Mouse (Mus musculus) gastrocnemius, postnatal 10 days (tissue): ENCODE measurements around the gene Trp53bp2. TPM values are rescaled to one million over a fixed set of nuclear protein-coding genes. Genes with fewer than 3 reads are reported as not detected.
A peak's percentile ranks its signal among the peaks of the same experiment; 100 is the strongest.

Source experiments
- DNase-seq: peaks from one replicate; pipeline ENCODE4 v3.0.0; 2021; ENCODE audit warnings: mixed read lengths
- long read RNA-seq, 2 experiments: library from polyadenylated mRNA; stranded (forward); transcript quantifications; one replicate each; pipeline ENCODE4 v2.0.0; 2021
- total RNA-seq, 2 experiments: library from RNA; stranded (reverse); gene quantifications; 2 replicates each; pipeline ENCODE4 v1.2.3; 2021

The Trp53bp2 gene
- 10 to 100 TPM; 14.2 to 14.5 TPM for total RNA-seq
- long read RNA-seq, experiment 1, full-length matches to known transcripts, result 22 of 24 reads
- long read RNA-seq, experiment 1, partial matches to known transcripts, result 1 of 24 reads
- long read RNA-seq, experiment 1, other reads (novel, unspliced or antisense), result 1 of 24 reads
- long read RNA-seq, experiment 2, full-length matches to known transcripts, result 13 of 16 reads
- long read RNA-seq, experiment 2, partial matches to known transcripts, result 2 of 16 reads
- long read RNA-seq, experiment 2, other reads (novel, unspliced or antisense), result 1 of 16 reads

DNA sequence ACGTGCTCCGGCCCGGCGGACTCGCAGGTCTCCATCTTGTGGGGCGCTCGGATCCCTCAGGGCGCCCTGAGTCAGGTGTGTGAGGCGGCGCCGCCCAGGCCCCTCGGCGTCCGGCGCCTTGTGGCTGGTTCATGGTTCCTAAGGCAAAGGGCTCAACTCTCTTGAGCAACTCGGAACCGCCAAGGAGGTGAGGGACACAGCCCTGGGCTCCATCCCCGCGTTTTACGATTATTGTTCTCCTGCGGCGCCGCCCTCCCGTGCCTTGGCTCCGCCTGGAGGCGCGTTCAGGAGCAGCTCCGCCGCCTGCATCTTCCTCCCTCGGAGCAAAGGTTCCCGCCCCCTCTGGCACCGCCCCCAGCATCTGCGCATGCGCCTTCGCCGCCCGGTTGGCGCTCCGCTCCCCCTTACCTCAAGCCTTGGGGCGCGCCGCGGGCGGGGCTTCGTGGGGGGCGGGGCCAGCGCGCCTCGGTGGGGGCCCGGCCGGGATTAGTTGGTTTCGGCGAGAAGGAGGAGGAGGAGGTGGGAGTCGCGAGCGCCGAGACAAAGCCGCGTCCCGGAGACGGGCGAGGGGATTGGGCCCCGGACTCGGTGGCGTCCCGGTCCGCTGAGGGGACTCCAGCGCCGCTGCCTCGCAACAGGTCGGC is at the start of gene Trp53bp2:
TSS of gene Trp53bp2 (plus strand) at position 489 of the 644 bp plus-strand sequence.
- peak; percentile 100 for DNase-seq

DNA sequence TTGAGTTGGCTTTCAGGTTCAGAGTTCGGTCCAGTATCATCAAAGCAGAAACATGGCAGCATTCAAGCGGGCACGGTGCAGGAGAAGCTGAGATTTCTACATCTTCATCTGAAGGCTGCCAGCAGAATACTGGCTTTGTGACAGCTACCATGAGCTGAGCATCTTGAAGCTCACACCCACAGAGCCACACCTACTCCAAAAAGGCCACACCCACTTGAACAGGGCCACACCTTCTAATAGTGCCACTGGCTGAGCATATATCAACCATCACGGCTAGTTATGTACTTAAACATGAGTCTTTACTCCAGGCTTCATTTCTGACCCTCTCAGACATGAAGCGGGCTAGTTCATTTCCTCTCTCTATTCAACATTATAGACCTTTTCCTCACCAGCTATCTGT is 46.3 kb upstream of the Trp53bp2 start:
- no peak for DNase-seq

DNA sequence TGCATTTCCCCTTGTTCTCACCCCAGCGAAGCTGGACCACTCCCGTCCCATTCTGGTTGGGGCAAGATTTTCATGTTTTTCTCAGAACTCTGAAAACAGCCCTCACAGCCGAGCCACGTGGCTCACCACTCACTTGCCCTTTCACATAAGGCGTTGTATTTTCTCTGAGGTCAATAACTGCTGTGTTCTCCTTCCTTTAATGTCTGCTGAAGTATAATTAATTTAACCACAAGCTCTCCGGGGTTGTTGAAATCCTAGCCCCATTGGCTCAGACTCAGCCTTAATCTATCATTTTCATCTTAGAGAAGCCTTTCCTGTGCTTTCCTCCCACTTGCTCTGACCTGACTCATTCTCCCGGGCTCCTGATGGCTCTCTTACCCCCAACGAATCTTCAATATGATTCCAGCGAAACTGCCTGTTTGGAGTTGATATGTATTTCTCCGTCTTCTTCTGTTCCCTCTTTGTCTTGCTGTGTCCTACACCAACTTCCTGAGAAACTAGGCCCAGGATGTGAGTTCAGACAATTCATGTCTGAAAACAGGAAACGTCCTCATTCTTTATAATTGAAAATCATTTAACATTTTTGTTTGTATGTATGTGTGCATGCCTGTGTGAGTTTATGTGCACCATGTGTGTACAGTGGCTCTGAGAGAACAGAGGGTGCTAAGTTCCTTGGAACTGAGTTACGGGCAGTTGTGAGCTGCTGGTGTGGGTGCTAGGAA is 45.1 kb upstream of the Trp53bp2 start:
- no peak for DNase-seq

DNA sequence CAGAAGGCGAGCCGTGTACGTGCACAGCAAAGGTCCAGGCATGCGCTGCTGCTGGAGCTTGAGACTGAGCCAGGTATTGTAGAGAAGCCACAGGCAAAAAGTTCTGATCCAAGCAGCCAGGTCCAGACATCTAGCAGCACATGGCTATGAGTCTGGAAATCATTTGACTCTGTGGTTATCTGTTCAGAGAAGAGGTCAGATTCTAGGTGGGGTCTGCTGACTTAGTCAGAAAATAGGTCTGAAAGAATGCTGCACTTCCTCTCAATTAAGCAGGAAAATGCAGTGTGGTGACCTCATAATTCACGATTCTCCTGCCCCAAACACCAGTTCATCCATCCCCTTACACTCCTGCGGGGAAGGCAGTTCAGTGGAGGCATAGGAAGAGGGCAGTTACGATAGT is 40.7 kb upstream of the Trp53bp2 start:
- no peak for DNase-seq

DNA sequence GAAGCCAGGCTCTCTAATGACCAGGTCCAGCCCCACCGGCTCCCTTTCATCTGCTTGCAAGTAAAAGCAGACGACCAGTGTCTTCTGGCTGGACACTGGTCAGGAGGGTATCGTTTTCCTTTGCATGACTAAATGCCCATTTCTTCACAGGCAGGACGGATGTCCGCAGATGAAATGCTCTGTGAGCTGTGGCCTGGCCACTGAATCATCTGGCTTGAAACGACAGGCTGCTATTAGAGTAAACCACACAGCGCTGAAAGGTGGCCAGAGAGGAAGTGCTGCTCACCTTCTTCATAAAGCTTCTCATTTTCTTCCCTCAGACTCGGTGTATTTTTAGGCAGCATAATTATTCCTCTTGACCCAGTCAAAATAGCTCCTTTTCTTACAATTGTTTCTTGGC is 40.2 kb upstream of the Trp53bp2 start:
- no peak for DNase-seq

DNA sequence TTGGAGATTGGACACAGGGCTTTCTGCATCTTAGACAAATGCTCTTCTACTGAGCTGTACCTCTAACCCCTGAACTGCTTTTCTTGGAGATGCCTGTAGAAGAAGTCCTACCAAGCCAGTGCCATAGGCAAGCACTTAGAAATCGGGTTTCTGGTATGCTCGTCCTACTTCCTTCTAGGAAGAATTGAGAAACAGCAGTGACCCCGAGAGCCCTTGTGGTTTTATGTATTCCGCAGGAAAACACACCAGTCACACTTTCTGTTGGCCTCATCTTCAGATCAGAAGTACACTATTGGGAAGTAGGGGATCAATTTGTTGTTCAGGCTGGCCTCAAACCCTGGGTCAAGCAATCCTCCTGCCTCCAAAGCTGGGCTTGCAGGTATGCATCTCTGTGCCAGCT is 39.5 kb upstream of the Trp53bp2 start:
- DNase-seq, result no peak

DNA sequence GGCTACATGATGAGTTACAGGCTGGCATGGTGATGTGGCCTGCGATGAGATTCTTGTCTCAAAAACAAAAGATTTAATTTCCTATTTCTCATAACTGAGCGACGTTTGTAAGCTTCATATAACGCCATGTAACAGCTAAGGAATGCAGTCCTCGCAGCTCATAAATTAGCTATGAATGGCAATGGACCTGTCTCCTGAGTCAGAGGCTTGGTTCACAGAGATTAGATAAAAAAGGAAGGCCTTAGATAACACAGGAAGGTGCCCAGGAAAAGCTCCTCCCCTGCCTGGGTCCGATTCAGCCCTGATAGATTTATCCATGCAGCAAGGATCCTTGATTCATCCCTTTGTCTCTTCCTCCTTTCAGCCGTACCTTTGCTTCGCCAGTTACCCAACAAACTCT is 37.1 kb upstream of the Trp53bp2 start:
- no peak for DNase-seq

DNA sequence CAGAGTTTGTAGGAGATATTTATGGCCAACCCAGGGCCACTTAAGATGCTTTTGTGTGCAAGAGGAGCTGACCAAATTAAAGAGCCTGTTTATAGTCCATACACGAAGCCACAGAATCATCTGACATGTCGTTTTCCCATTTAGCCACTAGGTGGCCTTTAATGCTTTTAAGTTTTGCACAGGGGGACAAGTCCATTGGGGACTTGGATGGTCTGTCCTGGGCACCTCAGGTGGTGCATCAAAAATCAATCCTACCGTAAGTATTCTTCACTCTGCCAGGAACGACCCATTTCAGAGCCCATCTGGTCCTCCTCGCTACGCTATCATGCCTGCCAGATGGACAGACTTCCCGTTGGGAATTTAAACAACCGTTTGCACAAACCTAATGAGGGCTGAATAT is 32.8 kb upstream of the Trp53bp2 start:
- DNase-seq, result no peak

GRCm38 (mm10) chr1:182376826-182377225 is 32.1 kb upstream of the Trp53bp2 start:
- DNase-seq, result no peak

- no peak for DNase-seq
Observed at GRCm38 (mm10) chr1:182377519-182377918, 31.5 kb upstream of the Trp53bp2 start.

GRCm38 (mm10) chr1:182378205-182378835 is 30.7 kb upstream of the Trp53bp2 start:
- no peak for DNase-seq

DNA sequence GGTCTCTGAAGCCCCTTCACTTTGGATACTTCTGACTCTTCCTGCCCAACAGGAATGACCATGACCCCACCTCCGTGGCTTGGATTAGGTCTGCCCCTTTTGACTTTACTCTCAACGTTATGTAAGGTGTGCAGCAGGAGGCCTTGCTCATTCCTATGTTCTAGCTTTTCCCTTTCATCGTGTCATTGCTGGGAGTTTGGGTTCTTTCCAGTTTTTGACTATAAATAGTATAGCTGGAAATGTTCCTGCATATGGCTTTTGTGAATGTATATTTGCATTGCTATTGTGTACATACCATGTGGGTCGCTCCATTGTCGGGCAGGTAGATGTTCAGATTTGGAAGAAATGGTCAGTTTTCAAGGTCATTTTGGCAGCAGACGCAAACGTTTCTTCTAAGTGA is 30.1 kb upstream of the Trp53bp2 start:
- DNase-seq, result no peak

- no peak for DNase-seq
Observed at GRCm38 (mm10) chr1:182380683-182381082, 28.3 kb upstream of the Trp53bp2 start.

- no peak for DNase-seq
Observed at GRCm38 (mm10) chr1:182381327-182381726, 27.6 kb upstream of the Trp53bp2 start.

DNA sequence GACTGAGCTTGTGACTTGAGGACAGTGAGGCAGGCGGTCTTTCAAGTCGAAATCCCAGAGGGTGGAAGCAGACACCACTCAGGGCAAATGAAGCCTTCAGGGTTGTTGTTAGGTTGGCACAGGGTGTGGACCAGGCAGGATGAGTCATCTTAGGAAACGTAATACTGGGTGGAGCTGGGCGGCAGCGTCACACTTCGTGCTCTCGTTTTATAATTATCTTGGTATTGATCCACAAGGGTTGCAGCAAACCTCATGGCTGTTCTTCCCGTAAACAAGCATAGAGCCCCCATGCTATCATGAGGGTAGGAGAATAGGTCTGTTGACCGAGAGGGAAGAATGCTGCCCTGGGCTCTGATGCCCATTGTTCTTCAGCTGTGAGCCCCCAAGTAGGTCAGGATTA is 25.9 kb upstream of the Trp53bp2 start:
- DNase-seq, result no peak

DNA sequence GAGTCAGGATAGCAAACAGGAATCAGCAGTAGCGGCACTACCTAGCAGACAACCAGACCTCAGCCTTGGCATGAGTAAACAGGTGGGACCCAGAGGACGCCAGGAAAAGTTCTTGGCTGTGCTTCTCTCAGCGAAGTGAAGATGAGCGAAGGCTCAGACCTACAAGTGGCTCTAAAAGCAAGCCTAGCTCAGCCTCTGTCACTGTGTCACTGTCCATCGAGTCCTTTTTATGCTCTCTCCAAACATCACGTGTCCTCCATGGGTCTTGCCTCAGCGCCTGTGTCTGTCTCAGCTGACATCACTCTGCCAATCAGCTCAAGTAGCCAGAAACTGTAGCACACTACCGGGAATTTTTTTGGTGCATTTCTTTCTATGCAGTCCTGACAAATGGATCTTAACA is 22.5 kb upstream of the Trp53bp2 start:
- DNase-seq, result no peak

DNA sequence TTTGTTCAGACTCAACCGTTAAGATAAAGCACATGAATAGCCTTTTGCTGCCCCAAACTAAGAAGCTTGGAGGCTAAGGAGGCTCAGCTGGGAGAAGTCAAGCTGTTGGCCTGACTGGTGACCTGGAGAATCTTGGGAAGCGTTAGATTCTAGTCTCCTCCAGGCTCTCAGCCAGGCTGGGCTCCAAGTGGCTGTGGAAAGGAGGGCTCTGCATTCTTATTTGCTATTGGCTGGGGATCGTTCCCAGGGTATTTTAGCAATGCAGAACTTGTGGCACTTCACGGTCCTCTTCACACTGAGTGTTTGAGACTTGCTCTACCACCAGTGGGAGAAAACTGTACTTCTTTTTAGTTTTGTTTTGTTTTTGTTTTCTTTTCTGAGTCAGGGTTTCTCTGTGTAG is 20.2 kb upstream of the Trp53bp2 start:
- no peak for DNase-seq

DNA sequence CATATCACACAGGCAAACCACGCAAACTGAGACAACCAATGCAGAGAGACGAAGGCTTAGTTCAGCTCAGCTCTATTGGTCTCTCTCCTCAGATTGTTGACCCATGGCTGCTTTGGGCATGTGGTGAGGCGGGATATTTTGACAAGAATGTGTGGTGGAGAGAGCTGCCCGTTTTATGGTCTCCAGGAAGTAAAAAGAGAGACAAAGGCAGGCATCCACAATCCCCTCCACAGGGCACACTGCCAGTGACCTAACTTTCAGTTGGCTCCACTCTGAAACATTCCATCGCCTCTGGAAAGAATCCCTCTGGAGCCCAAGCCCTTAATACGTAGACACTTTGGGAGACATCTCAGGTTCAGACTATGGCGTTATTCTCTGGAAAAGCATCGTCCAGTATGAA is 10.8 kb upstream of the Trp53bp2 start:
- peak; percentile 26 for DNase-seq

GRCm38 (mm10) chr1:182398780-182399179 is 10.2 kb upstream of the Trp53bp2 start:
- no peak for DNase-seq

- no peak for DNase-seq
Observed at GRCm38 (mm10) chr1:182399205-182399604, 9.8 kb upstream of the Trp53bp2 start.

DNA sequence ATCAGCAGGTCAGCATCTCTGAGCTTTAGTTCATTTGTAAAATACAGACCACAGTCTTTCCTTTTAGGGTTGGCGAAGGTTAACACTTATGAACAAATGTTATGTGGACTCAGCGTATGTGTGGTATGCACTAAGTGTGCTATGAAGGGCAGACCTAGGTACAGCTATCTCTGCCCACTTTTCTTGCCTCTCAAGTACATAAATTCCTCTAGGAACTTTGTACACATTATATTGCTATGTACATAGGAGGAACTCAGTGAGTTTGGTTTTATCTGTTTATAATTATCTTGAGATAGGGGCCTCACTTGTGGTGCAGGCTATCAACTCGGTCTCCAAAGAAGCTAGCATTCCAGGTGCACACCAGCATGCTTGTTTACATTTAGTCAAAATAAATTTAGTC is 9.1 kb upstream of the Trp53bp2 start:
- no peak for DNase-seq

- DNase-seq, result no peak
Observed at GRCm38 (mm10) chr1:182403076-182403475, 5.9 kb upstream of the Trp53bp2 start.

- DNase-seq, result no peak
Observed at GRCm38 (mm10) chr1:182406621-182407020, 2.4 kb upstream of the Trp53bp2 start.
